Mouse (Mus musculus): ENCODE measurements at regions not wholly inside any gene's neighbourhood (a gene's known extent, or its start where the extent isn't known, plus 50 kb on each side); places are given as distances from the start of the nearest gene placed in this dataset.

DNA sequence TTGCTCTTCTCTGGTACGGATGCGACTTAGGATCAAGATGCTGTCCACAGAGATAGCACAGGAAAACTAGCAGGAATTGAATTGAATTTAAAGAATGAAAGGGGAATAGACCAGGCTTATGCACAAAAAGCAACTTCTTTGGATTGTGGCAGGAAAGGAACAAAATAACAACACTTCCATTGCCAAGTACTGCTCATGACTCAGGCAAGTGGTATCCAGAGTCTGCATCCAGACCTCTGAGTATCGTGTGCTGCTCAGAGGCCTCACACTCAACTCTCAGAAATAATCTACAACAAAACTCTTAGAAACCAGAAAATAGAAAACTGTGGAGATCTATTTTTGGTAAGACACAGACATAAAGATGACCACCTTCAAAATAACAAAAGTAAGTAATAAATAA, 176.1 kb upstream of the Egflam start:
- no peak for DNase-seq (ENCODE audit: low read depth, low spot score)

DNA sequence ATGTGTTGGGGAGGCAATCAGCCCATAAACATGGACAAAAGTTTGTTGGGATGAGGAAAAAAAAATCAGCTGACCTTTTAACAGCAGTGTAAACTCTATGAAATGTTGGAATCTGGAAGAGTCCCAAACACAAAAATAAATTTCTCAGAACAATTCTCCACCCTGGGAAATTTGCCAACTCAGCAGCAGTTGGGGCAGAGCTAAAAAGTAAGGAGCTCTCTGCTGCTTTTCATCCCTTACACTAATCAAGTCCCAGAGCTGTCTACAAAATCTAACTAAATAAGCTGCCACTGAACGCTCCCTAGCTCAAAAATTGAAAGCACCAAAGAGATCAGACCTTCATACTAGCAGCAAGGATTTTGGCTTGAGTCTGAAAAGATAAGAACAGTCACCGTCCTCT, 176.6 kb upstream of the Egflam start:
- no peak for DNase-seq (ENCODE audit: low read depth, low spot score)

DNA sequence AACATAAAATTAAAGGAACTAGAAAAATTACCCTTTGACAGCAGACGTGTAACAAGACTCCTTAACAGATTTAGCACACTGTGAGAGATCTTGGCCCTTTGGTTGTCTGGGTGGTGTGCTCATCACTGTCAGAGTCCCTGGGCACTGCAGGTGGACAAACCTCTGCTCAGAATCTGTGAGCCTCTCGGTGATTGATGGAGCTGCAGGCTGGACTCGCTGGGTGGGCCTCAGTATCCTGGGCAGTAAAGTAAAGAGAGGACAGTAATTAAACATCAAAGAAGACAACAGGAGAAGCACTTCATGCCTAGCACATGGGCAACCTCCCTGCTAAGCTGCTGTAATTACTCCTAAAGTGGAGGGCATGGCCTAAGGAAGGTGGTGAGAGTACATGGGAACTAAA, 180.2 kb upstream of the Egflam start:
- DNase-seq (ENCODE audit: low read depth, low spot score): no peak

DNA sequence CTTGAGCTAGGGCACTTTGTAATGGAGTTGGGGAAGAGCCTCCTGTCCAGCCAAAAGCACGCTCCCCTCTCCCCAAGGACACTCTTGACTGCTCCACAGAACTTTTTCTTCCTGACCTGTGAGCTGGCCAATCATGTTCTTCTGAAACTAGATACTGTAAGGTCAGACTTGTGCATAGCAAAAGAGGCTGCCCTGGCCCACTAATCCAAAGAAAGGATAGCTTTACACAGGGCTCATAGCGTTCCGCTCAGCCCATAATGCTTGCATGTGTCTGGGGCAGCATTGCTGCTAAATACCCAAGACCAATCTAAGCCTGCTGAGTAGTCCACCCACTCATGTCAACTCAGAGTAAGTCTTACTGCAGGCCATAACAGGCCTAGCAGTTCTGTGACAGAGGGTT, 189.0 kb upstream of the Egflam start:
- no peak for DNase-seq (ENCODE audit: low read depth, low spot score)

DNA sequence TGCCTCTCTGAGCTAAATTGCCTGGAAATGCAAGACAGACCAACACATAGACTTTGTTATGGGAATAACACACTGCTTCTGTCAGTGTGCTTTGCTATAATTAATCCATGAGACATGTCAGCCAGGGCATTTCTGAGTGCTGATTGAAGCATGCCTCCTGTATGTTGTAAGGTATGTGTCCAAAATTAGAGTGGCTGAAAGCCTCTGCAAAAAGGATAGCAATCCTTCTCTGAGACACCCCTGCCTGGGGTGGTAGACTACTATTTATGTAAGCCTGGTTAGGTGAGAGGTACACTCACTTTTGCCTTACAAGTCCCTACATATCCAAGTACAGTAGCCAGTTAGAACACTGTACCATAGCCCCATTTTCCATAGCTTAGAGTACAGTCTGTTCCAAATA, 193.3 kb upstream of the Egflam start:
- DNase-seq (ENCODE audit: low read depth, low spot score): no peak

DNA sequence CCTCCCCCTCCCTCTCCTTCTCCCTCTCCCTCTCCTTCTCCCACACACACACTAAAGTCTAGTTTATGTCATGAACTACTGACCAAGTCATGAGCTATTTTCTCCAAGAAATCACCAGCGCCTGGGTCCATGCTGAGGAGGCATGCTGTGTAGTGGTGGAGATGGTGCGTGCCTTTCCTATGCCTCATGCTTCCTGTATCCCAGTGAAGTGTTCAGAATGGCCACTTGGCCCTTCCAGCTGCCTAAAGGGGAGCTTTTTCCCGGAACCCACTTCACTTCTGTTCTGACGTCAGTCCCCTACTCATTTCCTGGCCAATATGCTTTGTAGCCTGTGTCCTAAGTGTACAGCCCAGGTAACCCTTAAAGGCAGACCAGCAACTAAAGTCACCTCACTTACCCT, 199.1 kb upstream of the Egflam start:
- no peak for DNase-seq (ENCODE audit: low read depth, low spot score)

DNA sequence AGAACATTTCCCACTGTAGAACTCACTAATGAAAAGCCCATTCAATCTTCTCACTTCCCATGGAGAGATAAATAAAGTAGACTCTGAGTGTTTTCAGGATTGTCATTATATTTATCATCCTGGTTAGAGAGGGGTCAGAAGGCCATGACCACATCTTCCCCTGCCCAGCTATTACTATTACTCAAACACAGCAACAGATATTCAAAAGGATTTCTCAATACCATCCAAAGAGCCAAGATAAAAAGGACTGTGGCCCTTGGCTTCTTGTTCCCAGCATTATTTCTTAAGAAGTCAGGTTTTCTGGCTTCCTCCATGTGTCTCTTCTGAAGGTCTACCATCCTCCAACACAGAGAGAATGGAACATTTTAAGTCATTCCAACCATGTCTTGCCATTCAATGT, 199.6 kb upstream of the Egflam start:
- DNase-seq (ENCODE audit: low read depth, low spot score): no peak

DNA sequence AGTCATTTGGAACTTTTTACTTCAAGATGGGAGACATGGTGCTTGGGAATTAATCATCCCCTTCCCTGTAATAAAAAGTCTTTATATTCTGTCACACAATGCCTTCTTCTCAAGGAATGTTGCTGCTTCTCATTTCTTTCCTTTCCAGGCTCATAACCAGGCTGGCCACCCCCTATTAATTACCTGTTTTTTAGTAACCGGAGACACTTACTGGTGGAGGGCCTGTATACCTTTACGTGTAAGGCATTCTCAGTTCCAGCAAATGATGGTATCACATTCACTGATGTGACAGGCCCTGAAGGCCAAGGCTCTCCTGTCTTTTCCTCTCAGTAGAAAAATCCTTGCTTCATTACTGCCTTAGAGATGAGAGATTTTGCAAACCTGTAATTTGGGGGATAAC, 203.3 kb upstream of the Egflam start:
- no peak for DNase-seq (ENCODE audit: low read depth, low spot score)

DNA sequence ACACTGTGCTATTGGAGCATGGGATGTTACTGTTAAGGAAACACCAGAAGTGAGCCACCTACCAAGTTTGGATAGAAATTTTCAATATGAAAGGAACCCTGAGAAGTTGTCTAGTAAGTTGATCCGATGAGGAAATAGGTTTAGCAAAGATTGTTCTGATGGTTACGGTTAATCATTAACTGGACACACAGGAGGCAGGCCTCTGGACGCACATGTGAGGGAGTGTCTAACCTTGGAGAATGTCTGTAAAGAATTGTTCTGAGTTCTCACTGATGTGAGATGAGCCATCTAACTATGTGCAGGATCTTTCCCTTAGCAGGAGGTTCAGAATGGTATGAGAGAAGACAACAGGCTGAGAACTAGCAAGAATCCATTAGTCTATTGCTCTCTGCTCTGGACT, 205.8 kb upstream of the Gdnf start:
- no peak for DNase-seq (ENCODE audit: low read depth, low spot score)

DNA sequence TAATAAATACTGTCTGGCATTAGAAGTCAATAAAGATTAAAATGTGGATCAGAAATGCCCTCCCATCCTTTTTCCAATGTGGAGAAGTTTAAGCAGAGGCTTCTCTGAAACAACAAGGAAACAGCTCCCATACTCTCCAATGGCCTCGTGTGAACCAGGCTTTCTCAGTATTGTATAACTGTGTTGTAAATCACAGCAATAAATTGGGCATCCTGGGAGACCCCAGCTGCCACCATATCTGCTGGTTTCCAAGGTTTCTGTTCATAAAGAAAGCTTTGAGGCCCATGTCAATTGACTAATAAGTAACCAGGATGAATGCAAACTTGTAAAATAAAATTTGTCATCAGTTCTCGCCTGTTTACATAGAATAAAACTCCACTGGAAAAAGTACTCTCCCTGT, 192.7 kb upstream of the Gdnf start:
- DNase-seq (ENCODE audit: low read depth, low spot score): no peak

DNA sequence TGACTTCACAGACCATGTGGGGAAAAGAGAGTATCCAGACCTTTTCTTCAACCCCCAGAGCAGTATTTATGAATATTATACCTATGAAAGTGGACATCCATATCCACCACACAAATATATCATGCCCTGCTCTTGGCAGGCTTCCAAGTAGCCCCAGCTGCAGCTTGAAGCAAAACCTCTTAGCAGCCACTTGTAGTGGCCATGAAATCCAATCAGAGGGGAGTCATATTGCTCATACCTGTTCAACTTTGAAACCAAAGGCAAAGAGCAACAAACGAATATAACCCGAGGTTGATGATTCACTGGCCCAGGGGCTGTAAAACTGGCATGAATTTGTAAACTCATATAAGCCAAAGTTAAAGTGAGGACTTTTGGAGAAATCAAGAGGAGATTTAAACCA, 187.6 kb upstream of the Gdnf start:
- no peak for DNase-seq (ENCODE audit: low read depth, low spot score)

DNA sequence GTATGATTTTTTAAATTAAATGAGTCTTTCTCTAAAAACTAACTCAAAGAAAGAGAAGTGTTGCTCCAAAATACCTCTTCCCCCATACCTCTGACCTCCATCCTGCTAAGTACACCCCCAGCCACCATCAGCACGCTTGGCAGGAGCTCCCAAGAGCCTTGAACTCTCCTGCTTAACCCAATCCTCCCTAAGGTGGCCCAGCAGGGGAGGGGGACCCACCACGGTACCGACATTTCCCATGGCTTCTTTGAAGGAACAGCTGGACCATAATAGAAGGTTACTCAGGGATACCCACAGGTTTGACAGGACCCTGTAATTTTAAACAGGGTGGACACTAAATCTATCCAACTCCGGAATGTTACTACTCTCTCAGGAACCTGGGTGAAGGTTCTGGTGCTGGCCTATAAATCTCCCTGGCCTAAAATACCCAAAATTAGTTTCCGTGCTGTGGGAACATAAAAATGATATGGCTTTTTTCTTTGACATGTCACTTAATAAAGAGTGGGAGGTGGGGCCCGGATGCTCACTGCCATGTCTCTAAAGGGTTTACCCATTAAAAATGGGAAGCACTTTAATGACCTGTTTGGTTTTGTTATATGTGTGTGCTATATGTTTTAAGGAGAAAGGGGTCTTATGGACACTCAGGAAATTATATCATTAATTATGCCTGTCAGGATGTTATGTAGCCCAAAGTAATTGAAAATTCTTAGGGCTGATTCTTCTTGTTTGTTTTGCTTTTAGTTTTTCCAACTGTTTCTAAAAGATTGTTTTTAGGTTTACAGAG, 185.8 kb upstream of the Gdnf start:
- no peak for DNase-seq (ENCODE audit: low read depth, low spot score)

DNA sequence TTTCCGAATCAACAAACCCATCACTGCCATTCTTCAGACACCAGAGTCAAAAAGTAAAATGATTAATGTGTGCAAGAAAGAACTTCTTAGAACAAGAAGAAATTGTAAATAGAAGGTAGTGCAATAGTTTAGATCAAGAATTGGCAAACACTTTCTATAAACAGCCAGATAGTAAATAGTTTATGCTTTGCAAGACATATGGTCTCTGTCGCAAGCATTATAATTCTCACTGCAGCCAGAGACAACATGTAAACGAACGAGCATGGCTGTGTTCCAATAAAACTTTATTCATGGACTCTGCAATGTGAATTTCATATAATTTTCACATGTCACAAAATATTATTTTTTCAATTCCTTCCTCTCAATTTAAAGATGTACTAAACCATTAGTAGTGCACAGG, 180.8 kb upstream of the Gdnf start:
- DNase-seq (ENCODE audit: low read depth, low spot score): no peak

DNA sequence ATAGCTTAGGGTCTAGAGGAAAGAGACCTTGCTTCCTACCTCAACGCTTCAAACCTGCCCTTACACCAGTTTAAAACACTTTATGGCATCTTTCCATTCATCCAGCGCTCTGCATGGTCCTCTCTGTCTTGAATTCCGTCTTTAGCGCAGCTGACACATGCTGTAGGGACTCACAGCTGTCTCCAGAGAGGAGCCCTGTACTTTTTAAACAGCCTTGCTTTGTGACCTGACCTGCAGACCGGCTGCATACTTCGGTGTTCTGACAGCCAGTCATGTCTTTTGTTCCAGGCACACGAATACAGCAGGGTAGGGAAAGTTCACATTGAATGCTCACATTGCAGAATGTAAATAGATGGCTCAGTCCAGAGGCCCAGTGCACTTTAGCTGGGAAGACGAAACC, 175.4 kb upstream of the Gdnf start:
- DNase-seq (ENCODE audit: low read depth, low spot score): no peak

DNA sequence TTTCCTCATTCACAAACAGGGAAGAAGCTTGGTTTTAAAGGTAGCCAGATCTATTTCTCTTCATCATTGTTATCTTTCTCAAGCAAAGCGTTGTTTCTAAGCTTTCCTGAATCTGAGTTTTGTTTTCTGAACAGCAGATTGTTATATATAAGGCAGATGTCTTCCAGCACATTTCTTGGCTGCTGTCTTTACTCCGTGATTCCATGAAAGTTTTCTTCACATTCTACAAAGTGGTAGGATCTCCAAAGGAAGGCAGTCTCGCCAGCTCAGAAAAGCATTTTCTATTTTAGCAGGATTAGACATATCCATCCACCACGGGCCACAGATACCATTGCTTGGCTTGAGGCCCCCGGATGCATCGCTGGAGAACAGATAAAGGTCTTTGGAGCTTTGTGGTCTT, 171.2 kb upstream of the Gdnf start:
- no peak for DNase-seq (ENCODE audit: low read depth, low spot score)

DNA sequence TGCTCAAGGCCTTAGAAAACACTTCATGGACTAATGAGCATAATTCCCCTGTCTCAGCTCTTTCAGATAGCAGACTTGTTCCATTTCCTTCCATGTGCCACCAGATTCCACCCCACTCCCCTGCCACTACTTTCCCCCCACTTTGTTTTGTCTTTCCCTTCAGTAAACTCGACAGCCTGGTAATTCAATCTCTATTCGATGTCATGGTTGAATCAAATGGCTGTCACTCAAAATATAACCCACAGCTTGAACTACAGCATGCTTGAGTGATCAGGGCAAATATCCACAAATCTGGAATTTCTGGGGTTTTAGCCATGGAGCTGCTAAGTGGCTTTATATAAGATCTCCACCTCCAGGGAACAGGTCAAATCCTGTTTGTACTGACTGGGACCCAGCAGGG, 168.6 kb upstream of the Gdnf start:
- no peak for DNase-seq (ENCODE audit: low read depth, low spot score)

DNA sequence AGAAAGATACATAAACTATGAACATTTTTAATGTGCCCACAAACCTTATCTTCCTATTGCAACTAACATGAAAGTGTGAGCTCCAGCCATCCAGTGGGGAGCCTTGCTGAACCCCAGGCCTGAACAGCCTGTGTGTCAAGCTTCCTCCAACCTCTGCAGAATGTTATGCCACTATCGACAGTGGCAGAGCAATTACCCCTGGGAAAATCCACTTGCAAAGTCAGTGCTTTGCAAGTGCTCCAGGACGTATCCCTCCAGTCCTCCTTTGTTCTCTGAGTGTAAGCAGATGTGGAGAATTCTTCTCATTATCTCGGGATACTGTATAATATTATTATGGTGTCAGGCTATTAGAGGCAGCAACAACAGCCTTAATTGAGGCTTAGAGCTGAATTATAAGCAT, 159.9 kb upstream of the Gdnf start:
- DNase-seq (ENCODE audit: low read depth, low spot score): no peak

DNA sequence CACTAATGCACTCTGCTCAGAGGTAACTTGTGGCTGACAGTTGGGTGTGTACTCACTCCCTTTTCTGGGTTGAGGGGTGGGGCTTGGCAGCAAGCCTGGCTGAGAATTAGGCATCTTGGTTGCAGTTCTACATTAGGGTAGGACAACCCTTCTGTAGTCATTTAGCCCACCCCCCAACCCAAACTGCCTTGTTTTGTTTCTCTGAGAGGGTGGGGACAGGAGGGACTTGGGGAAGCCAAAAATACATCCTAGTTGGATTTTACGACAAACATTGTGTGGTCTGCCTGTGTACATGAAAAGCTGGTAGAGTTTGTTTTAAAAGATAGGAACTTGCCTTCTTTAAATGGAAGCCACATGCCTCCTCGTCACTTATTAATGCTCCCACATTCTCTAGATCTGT, 146.8 kb upstream of the Gdnf start:
- no peak for DNase-seq (ENCODE audit: low read depth, low spot score)

DNA sequence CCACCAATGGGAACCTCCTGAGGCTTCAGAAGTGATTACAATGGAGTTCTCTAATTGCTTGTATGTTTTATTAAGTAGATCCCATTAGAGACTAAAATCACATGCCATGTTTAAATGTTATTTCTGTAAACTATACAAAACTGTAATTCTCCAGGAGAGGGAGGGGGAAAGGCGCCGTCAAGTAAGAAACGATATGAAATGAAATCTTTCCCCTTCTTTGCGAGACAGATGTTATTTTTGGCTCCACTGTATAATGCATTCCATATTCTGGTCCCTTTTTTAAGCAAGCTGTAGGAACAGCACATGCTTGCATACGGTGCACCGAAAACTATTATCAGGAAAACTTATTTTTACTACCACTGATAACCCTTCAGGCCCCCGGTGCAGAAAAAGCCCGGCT, 141.0 kb upstream of the Gdnf start:
- DNase-seq (ENCODE audit: low read depth, low spot score): no peak

DNA sequence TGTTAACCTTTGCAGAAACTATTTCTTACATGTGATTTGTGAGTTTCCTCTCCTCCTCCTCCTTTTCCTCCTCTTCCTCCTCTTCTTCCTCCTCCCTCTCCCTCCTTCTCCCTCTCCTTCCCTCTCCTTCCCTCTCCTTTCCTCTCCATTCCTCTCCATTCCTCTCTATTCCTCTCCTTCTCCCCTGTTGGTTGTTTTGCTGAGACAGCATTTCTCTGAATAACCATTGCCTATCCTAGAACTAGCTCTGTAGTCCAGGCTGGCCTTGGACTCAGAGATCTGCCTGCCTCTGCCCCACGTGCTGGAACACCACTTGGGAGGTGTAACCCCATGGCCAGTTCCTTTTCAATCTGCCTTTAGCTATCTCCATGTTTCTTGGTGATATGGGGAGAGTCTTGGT, 133.7 kb upstream of the Gdnf start:
- DNase-seq (ENCODE audit: low read depth, low spot score): no peak

DNA sequence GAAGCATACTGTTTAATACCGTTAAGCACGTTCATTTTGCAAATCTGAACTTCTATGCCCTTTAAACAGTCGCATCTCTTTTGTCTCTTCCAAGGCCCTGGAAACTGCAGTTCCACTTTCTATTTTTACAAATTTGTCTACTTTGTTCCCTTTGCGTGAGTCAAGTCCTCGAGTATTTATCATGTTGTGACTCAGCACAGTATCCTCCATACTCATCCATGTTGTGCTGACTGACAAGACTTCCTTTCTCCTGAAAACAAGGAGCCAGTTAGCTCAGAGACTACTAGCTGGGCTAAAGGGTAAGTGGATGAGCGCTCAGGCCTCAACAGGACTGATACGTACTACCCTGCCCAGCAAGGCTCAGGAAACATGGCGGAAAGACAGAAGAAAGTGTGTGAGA, 131.9 kb upstream of the Gdnf start:
- no peak for DNase-seq (ENCODE audit: low read depth, low spot score)

DNA sequence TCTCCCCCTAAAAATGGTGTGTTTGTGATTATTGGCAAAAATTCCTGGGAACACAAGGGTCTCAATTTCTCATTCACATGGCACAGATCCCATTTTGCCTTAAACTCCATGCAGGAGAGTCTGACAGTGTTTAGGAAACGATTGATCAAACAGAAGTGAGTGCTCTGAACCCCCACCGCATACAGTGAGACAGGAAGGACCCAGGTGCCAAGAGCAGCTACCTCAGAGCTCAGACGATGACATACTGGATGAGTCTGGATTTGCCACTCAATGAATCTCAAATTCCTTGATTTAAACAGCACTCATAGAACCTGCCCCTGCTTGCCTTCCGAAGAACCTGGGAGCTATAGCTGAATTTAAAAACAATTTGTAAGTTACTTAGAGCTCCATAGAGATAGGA, 129.6 kb upstream of the Gdnf start:
- DNase-seq (ENCODE audit: low read depth, low spot score): no peak

DNA sequence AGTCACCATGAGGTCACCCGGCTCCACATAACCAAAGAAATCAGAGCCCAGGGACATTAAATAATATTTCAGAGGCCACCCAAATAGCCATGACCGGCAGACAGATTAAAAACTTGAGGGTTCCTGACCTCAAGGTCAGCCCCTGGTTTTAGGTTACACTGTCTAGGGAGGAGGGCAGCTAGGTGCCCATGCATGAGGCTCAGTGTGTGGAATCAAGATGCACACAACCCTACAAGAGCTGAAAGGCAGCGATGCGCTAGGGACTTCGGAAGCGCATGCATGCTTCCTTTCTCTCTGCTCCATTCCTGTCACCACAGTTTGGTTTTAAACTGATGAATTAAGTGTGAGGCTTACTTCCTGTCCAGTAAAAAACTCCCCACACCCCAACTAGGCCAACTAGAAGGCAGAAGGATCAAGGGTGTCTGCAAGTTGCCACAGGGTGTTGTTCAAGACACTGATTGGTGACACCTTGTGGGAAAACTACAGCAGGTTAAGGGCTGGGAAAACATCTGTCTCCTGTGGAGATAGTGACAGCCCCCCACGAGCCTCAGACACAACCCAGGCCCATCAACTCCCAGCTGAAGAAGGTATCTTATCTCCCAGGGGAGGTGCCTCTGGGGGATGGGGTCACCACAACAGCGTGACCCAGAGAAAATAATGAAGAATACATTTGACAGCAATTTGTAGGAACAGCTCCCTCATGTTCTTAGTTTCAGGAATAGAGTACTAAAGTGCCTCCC, 127.2 kb upstream of the Gdnf start:
- DNase-seq (ENCODE audit: low read depth, low spot score): no peak

DNA sequence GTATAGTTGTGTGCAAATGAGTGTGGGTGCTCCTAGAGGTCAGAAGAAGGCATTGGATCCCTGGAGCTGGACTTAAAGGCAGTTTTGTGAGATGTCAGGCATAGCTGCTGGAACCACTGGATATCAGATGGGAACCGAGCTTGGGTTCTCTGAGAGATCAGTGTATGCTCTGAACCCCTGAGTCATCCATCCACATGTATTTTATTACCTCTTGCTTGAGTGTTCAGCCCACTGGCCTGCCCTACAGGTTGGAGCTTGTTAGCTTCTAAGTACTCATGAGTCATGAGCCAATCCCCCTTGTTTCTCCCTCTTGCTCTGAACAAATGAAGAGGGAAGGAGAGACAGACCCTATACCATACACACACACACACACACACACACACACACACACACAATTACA, 119.4 kb upstream of the Gdnf start:
- DNase-seq (ENCODE audit: low read depth, low spot score): no peak

Measured in ES-CJ7 (cell line).